8 mouse cellular contexts compared by ENCODE assay signal in the genomic region with DNA sequence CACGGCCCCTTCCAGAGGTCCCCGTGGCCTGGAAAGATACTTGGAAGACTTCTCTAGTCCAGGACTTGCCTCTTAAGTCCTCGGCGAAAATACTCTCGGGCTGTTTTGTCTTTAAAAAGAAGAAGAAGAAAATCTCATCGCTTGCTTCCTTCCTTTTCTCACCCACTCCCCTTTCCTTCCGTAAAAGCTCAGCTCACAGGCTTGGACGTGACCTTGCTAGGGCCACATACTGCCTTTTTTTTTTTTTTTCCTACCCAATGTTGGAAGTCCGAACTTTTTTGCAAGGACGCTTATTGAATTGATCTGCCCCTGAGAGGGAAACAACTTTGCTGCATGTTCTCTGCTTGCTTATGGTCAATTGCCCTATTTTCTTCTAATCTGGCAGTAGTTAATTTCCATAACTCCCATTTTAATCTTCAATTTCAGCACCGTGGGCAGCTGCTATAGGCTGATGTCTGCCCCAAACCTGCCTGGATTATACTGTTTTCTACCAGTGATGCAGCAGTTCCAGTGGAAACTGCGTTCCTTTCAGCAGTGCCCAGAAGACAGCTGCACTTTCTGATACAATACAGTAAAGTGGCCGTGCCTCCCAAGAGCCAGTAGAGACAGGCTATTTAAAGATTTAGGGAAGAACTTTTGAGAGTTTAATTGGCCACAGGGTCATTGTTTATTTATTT. TPM values are rescaled to one million over a fixed set of nuclear protein-coding genes. Genes with fewer than 3 reads are reported as not detected.
DNase-seq lines count a peak whose midpoint lies in the region; ATAC-seq and TF ChIP-seq lines count a peak whose summit lies in the region.

No protein-coding gene starts in this region.

- H3K4me1 ChIP-seq in erythroblast, embryonic 14.5 days (ENCODE audit: control insufficient read depth): peaks cover 21% of the 10 kb centered on the region
- H3K4me1 ChIP-seq in ES-E14 (ENCODE audit: control insufficient read depth in 2 of 2, insufficient read depth in 2 of 2, low read length in 2 of 2, poor library complexity in 1 of 2): peaks cover 4 to 10% of the 10 kb centered on the region in 2 experiments; a peak in 3 of 4 replicates
- peaks cover 19% of the 10 kb centered on the region for H3K4me1 ChIP-seq in forebrain, embryonic 12.5 days
- 0 out of 2 replicates have a peak, but pooled peaks cover 6% of the 10 kb centered on the region for H3K4me1 ChIP-seq in limb, embryonic 11.5 days (ENCODE audit: control insufficient read depth, insufficient read depth, low read length)

- H3K27me3 ChIP-seq in erythroblast, embryonic 14.5 days (ENCODE audit: control insufficient read depth): no peaks in the 10 kb centered on the region
- no peaks in the 10 kb centered on the region for H3K27me3 ChIP-seq in forebrain, embryonic 12.5 days
- no peaks in the 10 kb centered on the region for H3K27me3 ChIP-seq in limb, embryonic 11.5 days (ENCODE audit: control insufficient read depth, insufficient read depth, low read length)
- no peaks in the 10 kb centered on the region for H3K27me3 ChIP-seq in myocyte (ENCODE audit: control insufficient read depth, insufficient read depth, insufficient read length)

- in situ Hi-C loops in ES-E14 (cut with MboI; ENCODE audit: low sequenced_read_pairs in 2 of 2, unreplicated experiment in 2 of 2): no loop called here

- peak overlapping the region; percentile 76 for H3K9ac ChIP-seq in ES-E14 (ENCODE audit: insufficient read depth, low read depth, low read length, poor library complexity, severe bottlenecking)
- H3K9ac ChIP-seq in forebrain, embryonic 12.5 days: peak overlapping the region; percentile 73
- H3K9ac ChIP-seq in limb, embryonic 11.5 days (ENCODE audit: low read length): peak overlapping the region; percentile 77

- peaks cover 25% of the 10 kb centered on the region for H3K79me2 ChIP-seq in myocyte (ENCODE audit: control insufficient read depth, insufficient read depth)

- DNase-seq in ES-E14 (ENCODE audit: low read depth, low spot score): no peak
- DNase-seq in limb, embryonic 11.5 days (ENCODE audit: low spot score): no peak
- DNase-seq in layer of hippocampus, postnatal 25 days (ENCODE audit: extremely low spot score in 1 of 2, low spot score in 1 of 2): no peak
- no peak for DNase-seq in left cerebral cortex, adult 8-10 months (ENCODE audit: low spot score in 2 of 2)

- H3K4me3 ChIP-seq in erythroblast, embryonic 14.5 days (replicated peaks): peak overlapping the region; percentile 91
- H3K4me3 ChIP-seq in ES-E14 (ENCODE audit: insufficient read depth in 1 of 2, low read depth in 1 of 2, low read length in 2 of 2, poor library complexity in 1 of 2, severe bottlenecking in 1 of 2): peak overlapping the region; percentile 68 to 80
- peak overlapping the region; percentile 66 for H3K4me3 ChIP-seq in forebrain, embryonic 12.5 days (replicated peaks)
- H3K4me3 ChIP-seq in limb, embryonic 11.5 days (ENCODE audit: low read depth, low read length): peak overlapping the region; percentile 78
- peak overlapping the region; percentile 68 for H3K4me3 ChIP-seq in myocyte

- H3ac ChIP-seq in myocyte (ENCODE audit: control insufficient read depth, insufficient read length): peak overlapping the region; percentile 26

- no peaks in the 10 kb centered on the region for H3K9me3 ChIP-seq in erythroblast, embryonic 14.5 days (ENCODE audit: control insufficient read depth, low read length)
- H3K9me3 ChIP-seq in ES-E14 (ENCODE audit: control insufficient read depth, insufficient read depth, low read depth, low read length): no peaks in the 10 kb centered on the region
- no peaks in the 10 kb centered on the region for H3K9me3 ChIP-seq in forebrain, embryonic 12.5 days
- no peaks in the 10 kb centered on the region for H3K9me3 ChIP-seq in limb, embryonic 11.5 days (ENCODE audit: control insufficient read depth, low read length)

- H3K36me3 ChIP-seq in erythroblast, embryonic 14.5 days (ENCODE audit: control insufficient read depth): no peaks in the 10 kb centered on the region
- H3K36me3 ChIP-seq in ES-E14 (ENCODE audit: control insufficient read depth, insufficient read depth, low read length, poor library complexity, severe bottlenecking): no peaks in the 10 kb centered on the region
- H3K36me3 ChIP-seq in forebrain, embryonic 12.5 days (replicated peaks): no peaks in the 10 kb centered on the region
- H3K36me3 ChIP-seq in limb, embryonic 11.5 days (ENCODE audit: control insufficient read depth, insufficient read depth, low read length): no peaks in the 10 kb centered on the region
- H3K36me3 ChIP-seq in myocyte (ENCODE audit: control insufficient read depth, insufficient read depth): no peaks in the 10 kb centered on the region

- no peak for TF ChIP-seq POLR2A in myocyte (IDR thresholded peaks at IDR 0.05; ENCODE audit: insufficient read length, low read depth)

- WGBS in forebrain, embryonic 12.5 days: 2% methylated on average over 13 of the region's 13 CpGs
- 2% methylated on average over 13 of the region's 13 CpGs for WGBS in limb, embryonic 11.5 days

- 0 out of 2 replicates have a peak overlapping the region, but pooled peaks have one; percentile 67 for H3K27ac ChIP-seq in ES-E14 (ENCODE audit: insufficient read depth, low read depth, low read length, poor library complexity, severe bottlenecking)
- peak overlapping the region; percentile 92 for H3K27ac ChIP-seq in forebrain, embryonic 12.5 days
- H3K27ac ChIP-seq in limb, embryonic 11.5 days (replicated peaks; ENCODE audit: low read depth, low read length): peak overlapping the region; percentile 81

- no peak for ATAC-seq in erythroblast, adult 5-6 weeks (replicated peaks; ENCODE audit: low FRiP score, poor library complexity, severe bottlenecking)
- no peak for ATAC-seq in forebrain, embryonic 12.5 days (ENCODE audit: low FRiP score)
- ATAC-seq in limb, embryonic 11.5 days (ENCODE audit: insufficient number of reproducible peaks, low FRiP score, low TSS enrichment, low read depth): no peak

- peak overlapping the region; percentile 71 for H3K4me2 ChIP-seq in forebrain, embryonic 12.5 days
- peak overlapping the region; percentile 74 for H3K4me2 ChIP-seq in limb, embryonic 11.5 days (ENCODE audit: low read depth, severe bottlenecking)
- peak overlapping the region; percentile 95 for H3K4me2 ChIP-seq in myocyte (ENCODE audit: low read depth)

TF ChIP-seq in ES-E14, 5 proteins besides CTCF, POLR2A, EP300 and RAD21:
- TF ChIP-seq HCFC1 (IDR thresholded peaks at IDR 0.05; ENCODE audit: borderline replicate concordance, insufficient read depth, low read length) (no peak), MAFK (IDR thresholded peaks at IDR 0.05; ENCODE audit: insufficient read depth, low read depth, low read length) (no peak), CHD2 (IDR thresholded peaks at IDR 0.05; ENCODE audit: low read depth, low read length) (no peak), ZC3H11A (IDR thresholded peaks at IDR 0.05; ENCODE audit: borderline replicate concordance, low read depth, low read length) (no peak), ZNF384 (IDR thresholded peaks at IDR 0.05; ENCODE audit: low read depth, low read length) (peak; percentile 78; the same call in 1 of the 2 replicates)

TF ChIP-seq in myocyte, 11 proteins besides CTCF, POLR2A, EP300 and RAD21:
- no peak for TF ChIP-seq USF1 (IDR thresholded peaks at IDR 0.05; ENCODE audit: low read depth)
- peak; percentile 32 to 67 (median 52) for TF ChIP-seq MYOD1 (IDR thresholded peaks at IDR 0.05; ENCODE audit: control insufficient read depth in 1 of 3, insufficient read length in 2 of 3, low read depth in 2 of 3)
- no peak for TF ChIP-seq E2F4 (IDR thresholded peaks at IDR 0.05; ENCODE audit: insufficient read depth)
- no peak for TF ChIP-seq MAX (IDR thresholded peaks at IDR 0.05; ENCODE audit: low read depth)
- TF ChIP-seq TCF3 (IDR thresholded peaks at IDR 0.05; ENCODE audit: insufficient read length, low read depth): no peak
- peak in 2 of 3 experiments; percentile 53 to 76 for TF ChIP-seq MYOG (IDR thresholded peaks at IDR 0.05; ENCODE audit: control insufficient read depth in 1 of 3, insufficient read depth in 1 of 3, insufficient read length in 2 of 3, low read depth in 2 of 3)
- TF ChIP-seq REST (IDR thresholded peaks at IDR 0.05; ENCODE audit: insufficient read depth, insufficient read length): peak; percentile 35
- no peak for TF ChIP-seq SRF (IDR thresholded peaks at IDR 0.05; ENCODE audit: control insufficient read depth, insufficient read length, low read depth)
- TF ChIP-seq CEBPB (IDR thresholded peaks at IDR 0.05; ENCODE audit: insufficient read depth, poor library complexity, severe bottlenecking): no peak

RNA-seq across cellular contexts. Expression of gene Rnf13, which starts 0.7 kb away (rescaled TPM):
- 0.01 TPM in 1 of 2 replicates, not detected in the other for polyA plus RNA-seq in erythroblast, embryonic 14.5 days (2012)
- total RNA-seq in erythroblast, adult 5-6 weeks (2015; ENCODE audit: low replicate concordance): 19.0 and 36.7 TPM in 2 replicates
- 13.1 and 18.7 TPM in 2 replicates for total RNA-seq in erythroblast, adult 5-6 weeks (2017; ENCODE audit: low replicate concordance)
- total RNA-seq in ES-E14 (2012; rRNA removed): 32.1 and 33.2 TPM in 2 replicates
- polyA plus RNA-seq in forebrain, embryonic 12.5 days (2016; fragmentation: Nextera tagmentation; extraction: Ambion mirVana): 61.0 and 65.0 TPM in 2 replicates
- polyA plus RNA-seq in limb, embryonic 11.5 days (2014; fragmentation: Nextera tagmentation; extraction: Ambion mirVana): 39.6 and 50.6 TPM in 2 replicates
- 15.6 TPM for polyA plus RNA-seq in myocyte (2012; fragmentation: generic; extraction: Trizol)
- total RNA-seq in layer of hippocampus, postnatal 25 days (2021): 100 to 1,000 TPM in 1 of 2 experiments, 10 to 100 TPM in 1; 98.7 to 101 TPM
- total RNA-seq in left cerebral cortex, adult 8-10 months (2022): 100 to 1,000 TPM; 106 to 128 (median 110) TPM

RNA-seq across cellular contexts. Expression of gene Ankub1, which starts 44.0 kb away (rescaled TPM):
- 0.05 TPM in 1 of 2 replicates, not detected in the other for polyA plus RNA-seq in erythroblast, embryonic 14.5 days (2012)
- not detected in 2 replicates for total RNA-seq in erythroblast, adult 5-6 weeks (2015; ENCODE audit: low replicate concordance)
- total RNA-seq in erythroblast, adult 5-6 weeks (2017; ENCODE audit: low replicate concordance): 0.51 TPM in 1 of 2 replicates, not detected in the other
- total RNA-seq in ES-E14 (2012; rRNA removed): not detected in 2 replicates
- polyA plus RNA-seq in forebrain, embryonic 12.5 days (2016; fragmentation: Nextera tagmentation; extraction: Ambion mirVana): 0.09 TPM in 1 of 2 replicates, not detected in the other
- 0.05 TPM in 1 of 2 replicates, not detected in the other for polyA plus RNA-seq in limb, embryonic 11.5 days (2014; fragmentation: Nextera tagmentation; extraction: Ambion mirVana)
- polyA plus RNA-seq in myocyte (2012; fragmentation: generic; extraction: Trizol): not detected
- 1 to 10 TPM; 1.2 to 1.4 TPM for total RNA-seq in layer of hippocampus, postnatal 25 days (2021)
- total RNA-seq in left cerebral cortex, adult 8-10 months (2022): 1 to 10 TPM; 1.8 to 2.6 (median 2.3) TPM
